Mouse (Mus musculus) heart, adult 2 months (tissue): ENCODE data around the gene Tm9sf3. TPM values are rescaled to one million over a fixed set of nuclear protein-coding genes. Genes with fewer than 3 reads are reported as not detected.

Experiments used
- DNase-seq, 2 experiments: peaks; one replicate each; pipeline ENCODE4 v3.0.0; 2021
- H3K27ac ChIP-seq: fragments of 200-600 bp; 2 replicates; pipeline ENCODE4 v1.8.1; 2022
- H3K27me3 ChIP-seq: fragments of 200-500 bp; 2 replicates; pipeline ENCODE4 v1.6.1; 2012; ENCODE audit warnings: mild to moderate bottlenecking, low read length, inconsistent platforms, mixed read lengths; ENCODE audit not compliant: control insufficient read depth, insufficient read depth
- H3K36me3 ChIP-seq: fragments of 200-500 bp; 2 replicates; pipeline ENCODE4 v1.6.1; 2012; ENCODE audit warnings: low read length, inconsistent platforms; ENCODE audit not compliant: control insufficient read depth, insufficient read depth
- H3K4me1 ChIP-seq: fragments of 200-500 bp; 2 replicates; pipeline ENCODE4 v1.6.1; 2011; ENCODE audit warnings: low read length; ENCODE audit not compliant: control insufficient read depth, insufficient read depth
- H3K4me3 ChIP-seq: fragments of 200-600 bp; 2 replicates; pipeline ENCODE4 v1.8.1; 2022
- H3K79me2 ChIP-seq: fragments of 200-500 bp; replicated peaks from 2 replicates; pipeline ENCODE4 v1.6.1; 2012; ENCODE audit warnings: mild to moderate bottlenecking, inconsistent platforms, low read length, moderate library complexity, mixed read lengths; ENCODE audit not compliant: control insufficient read depth, insufficient read depth
- H3K9ac ChIP-seq: fragments of 200-500 bp; 2 replicates; pipeline ENCODE4 v1.6.1; 2012; ENCODE audit warnings: low read depth, mild to moderate bottlenecking, control low read depth, inconsistent platforms, low read length, mixed read lengths
- CTCF ChIP-seq: fragments of 200-600 bp; IDR thresholded peaks from 2 replicates; pipeline ENCODE4 v1.8.1; 2022; ENCODE audit warnings: antibody characterized with exemption, mild to moderate bottlenecking, moderate library complexity
- EP300 ChIP-seq: fragments of 200-500 bp; IDR thresholded peaks from 2 replicates; pipeline ENCODE4 v1.6.1; 2011; ENCODE audit warnings: low read depth, low read length, control low read depth; ENCODE audit not compliant: insufficient read depth
- POLR2A ChIP-seq: fragments of 200-500 bp; IDR thresholded peaks from 2 replicates; pipeline ENCODE4 v1.6.1; 2011; ENCODE audit warnings: mild to moderate bottlenecking, low read depth, low read length, control low read depth; ENCODE audit not compliant: insufficient read depth
- WGBS: fragments of 180-500 bp; shearing (Covaris S2); methylation state at CpG from one replicate; pipeline ENCODE4 v1.1.7; 2018; 5-methylcytosine and 5-hydroxymethylcytosine counted together
- intact Hi-C: fragments of 180-260 bp; cut with DNase I; formaldehyde crosslinking; loops from one replicate; pipeline ENCODE4 v1.15.1; 2025
- polyA plus RNA-seq: library from polyadenylated mRNA; depleted of rRNA; stranded (reverse); fragments of >200 nt; gene quantifications from 2 replicates; pipeline ENCODE4 v1.2.3, GENCODE M21; 2012
- total RNA-seq, 2 experiments: library from RNA; stranded (reverse); gene quantifications; 2 replicates each; pipeline ENCODE4 v1.2.3; 2021

Gene Tm9sf3
- total and polyA plus RNA-seq, 3 experiments, result 27.7 to 72.7 (median 69.7) TPM

GRCm38 (mm10) chr19:41301856-41302255 is 38.1 kb upstream of the Tm9sf3 start:
- H3K4me1 ChIP-seq, result no peaks in the 10 kb centered on the region
- no peaks in the 10 kb centered on the region for H3K27me3 ChIP-seq
- H3K9ac ChIP-seq, result no peak overlapping the region
- no peaks in the 10 kb centered on the region for H3K79me2 ChIP-seq
- intact Hi-C loops, result no loop called here
- H3K4me3 ChIP-seq, result no peak overlapping the region
- 73% methylated on average over 6 of the region's 6 CpGs for WGBS
- TF ChIP-seq EP300, result no peak
- no peak for TF ChIP-seq POLR2A
- TF ChIP-seq CTCF, result no peak
- no peak for DNase-seq
- H3K36me3 ChIP-seq, result no peaks in the 10 kb centered on the region
- H3K27ac ChIP-seq, result no peak overlapping the region

GRCm38 (mm10) chr19:41299446-41299845 is 35.6 kb upstream of the Tm9sf3 start:
- H3K27me3 ChIP-seq, result no peaks in the 10 kb centered on the region
- DNase-seq, result no peak
- TF ChIP-seq EP300 (no peak), CTCF (no peak), POLR2A (no peak)
- no peaks in the 10 kb centered on the region for H3K79me2 ChIP-seq
- H3K4me3 ChIP-seq, result no peak overlapping the region
- no peak overlapping the region for H3K27ac ChIP-seq
- WGBS, result 85% methylated on average over 8 of the region's 8 CpGs
- H3K4me1 ChIP-seq, result no peaks in the 10 kb centered on the region
- intact Hi-C loops, result no loop called here
- H3K36me3 ChIP-seq, result no peaks in the 10 kb centered on the region
- no peak overlapping the region for H3K9ac ChIP-seq

- WGBS, result 76% methylated on average over 5 of the region's 5 CpGs
These were observed 27.3 kb upstream of the Tm9sf3 start for GRCm38 (mm10) chr19:41290952-41291619.

DNA sequence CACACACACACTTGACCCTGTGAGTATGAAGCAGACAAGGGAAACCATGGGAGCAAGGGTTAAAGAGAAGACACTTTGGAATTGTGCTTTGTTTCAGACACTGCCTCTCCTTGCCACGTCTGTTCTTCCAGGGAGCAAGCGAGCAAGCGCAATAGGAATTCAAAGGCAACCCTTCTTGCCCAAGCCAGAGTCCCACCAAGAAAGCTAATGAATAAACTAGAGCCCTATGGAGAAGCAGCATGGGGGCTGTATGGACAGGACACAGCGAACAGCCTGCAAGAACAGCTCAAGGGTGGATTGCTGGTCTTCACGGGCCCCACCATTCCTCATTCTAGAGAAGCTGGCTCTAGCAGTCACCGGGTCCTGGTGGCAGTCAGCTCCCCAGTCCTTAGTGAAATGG is 24.8 kb upstream of the Tm9sf3 start:
- H3K9ac ChIP-seq, result no peak overlapping the region
- H3K4me3 ChIP-seq, result no peak overlapping the region
- no peaks in the 10 kb centered on the region for H3K36me3 ChIP-seq
- TF ChIP-seq POLR2A (no peak), CTCF (no peak), EP300 (no peak)
- DNase-seq, result no peak
- intact Hi-C loops, result no loop called here
- H3K4me1 ChIP-seq, result no peaks in the 10 kb centered on the region
- 82% methylated on average over 6 of the region's 6 CpGs for WGBS
- H3K79me2 ChIP-seq, result no peaks in the 10 kb centered on the region
- no peaks in the 10 kb centered on the region for H3K27me3 ChIP-seq
- H3K27ac ChIP-seq, result no peak overlapping the region

More at GRCm38 (mm10) chr19:41290952-41291619, 27.3 kb upstream of the Tm9sf3 start:
- intact Hi-C loops, result no loop called here
- H3K4me1 ChIP-seq, result no peaks in the 10 kb centered on the region
- H3K36me3 ChIP-seq, result no peaks in the 10 kb centered on the region
- H3K4me3 ChIP-seq, result no peak overlapping the region
- H3K9ac ChIP-seq, result no peak overlapping the region
- no peak overlapping the region for H3K27ac ChIP-seq
- TF ChIP-seq EP300, result no peak
- TF ChIP-seq CTCF, result peak; percentile 66
- no peak for DNase-seq
- no peaks in the 10 kb centered on the region for H3K79me2 ChIP-seq
- H3K27me3 ChIP-seq, result no peaks in the 10 kb centered on the region

DNA sequence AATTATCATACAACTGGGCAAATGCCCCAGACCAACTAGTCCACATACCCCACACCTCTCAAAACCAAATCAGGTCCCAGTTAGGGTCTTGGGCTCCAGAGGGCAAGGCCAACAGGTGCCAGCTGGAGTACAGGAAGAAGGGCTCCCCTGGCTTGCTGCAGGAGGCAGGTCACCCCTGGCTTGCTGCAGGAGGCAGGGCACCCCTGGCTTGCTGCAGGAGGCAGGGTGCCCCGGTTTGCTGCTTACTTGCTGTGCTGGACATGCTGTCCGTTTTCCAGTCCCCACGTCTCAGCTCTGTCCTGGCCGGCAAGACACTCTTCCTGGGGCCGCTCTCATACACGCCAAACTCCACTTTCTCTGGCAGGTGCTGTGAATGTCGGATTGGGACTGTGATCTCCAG is 23.4 kb upstream of the Tm9sf3 start:
- DNase-seq, result no peak
- no peak for TF ChIP-seq POLR2A
- no peak for TF ChIP-seq CTCF
- TF ChIP-seq EP300, result no peak
- Histone ChIP-seq H3K27ac (no peak overlapping the region), H3K4me3 (no peak overlapping the region), H3K36me3 (no peaks in the 10 kb centered on the region), H3K27me3 (no peaks in the 10 kb centered on the region), H3K4me1 (no peaks in the 10 kb centered on the region), H3K79me2 (no peaks in the 10 kb centered on the region), H3K9ac (no peak overlapping the region)
- WGBS, result 84% methylated on average over 7 of the region's 7 CpGs
- intact Hi-C loops, result no loop called here

DNA sequence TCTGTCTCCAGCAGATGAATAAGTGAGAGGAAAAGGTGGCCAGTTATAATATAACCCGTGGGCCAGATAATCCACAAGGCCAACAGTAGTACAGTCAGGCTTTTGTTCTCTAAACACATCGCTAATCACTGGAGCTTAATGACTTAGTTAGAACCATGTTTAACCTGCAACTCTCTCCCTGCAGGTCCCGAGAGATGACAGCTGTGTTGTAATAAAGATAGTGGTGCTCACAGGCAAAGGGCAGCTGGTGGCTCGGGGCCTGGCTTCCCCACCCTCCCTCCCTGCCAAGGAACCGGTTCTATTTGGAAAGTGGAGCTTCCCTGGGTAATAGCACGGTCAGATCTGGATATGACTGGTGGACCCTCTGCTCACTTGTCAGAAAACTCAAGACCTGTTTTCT is 20.7 kb upstream of the Tm9sf3 start:
- no peak for DNase-seq
- TF ChIP-seq EP300, result no peak
- WGBS, result 38% methylated on average over 6 of the region's 6 CpGs
- no peaks in the 10 kb centered on the region for H3K27me3 ChIP-seq
- H3K27ac ChIP-seq, result no peak overlapping the region
- H3K9ac ChIP-seq, result no peak overlapping the region
- H3K4me1 ChIP-seq, result no peaks in the 10 kb centered on the region
- H3K36me3 ChIP-seq, result no peaks in the 10 kb centered on the region
- intact Hi-C loops, result no loop called here
- no peak overlapping the region for H3K4me3 ChIP-seq
- no peaks in the 10 kb centered on the region for H3K79me2 ChIP-seq
